In genomic region chr6:145276265-145276780, GRCm38 (mm10) we compare ENCODE assay signal across 8 mouse cellular contexts. TPM values are rescaled to one million over a fixed set of nuclear protein-coding genes. Genes with fewer than 3 reads are reported as not detected.
A peak's percentile ranks its signal among the peaks of the same experiment; 100 is the strongest.
DNase-seq lines count a peak whose midpoint lies in the region; ATAC-seq and TF ChIP-seq lines count a peak whose summit lies in the region.

No protein-coding gene starts in this region.

- 4% methylated on average over 17 of the region's 17 CpGs for WGBS in embryonic facial prominence, embryonic 13.5 days
- WGBS in heart, embryonic 12.5 days = 3% methylated on average over 17 of the region's 17 CpGs
- 4% methylated on average over 17 of the region's 17 CpGs for WGBS in kidney, embryonic 14.5 days

- dilution Hi-C loops in CH12.LX (cut with MboI; ENCODE audit: extremely low pct_ligation_motif_present, extremely low pct_unique_long_range_greater_than_20kb, low sequenced_read_pairs) = no loop called here

- peak; percentile 73 for TF ChIP-seq EP300 in CH12.LX (IDR thresholded peaks at IDR 0.05; ENCODE audit: low read length)

- H3K9me3 ChIP-seq in CH12.LX (replicated peaks; ENCODE audit: low read length) = no peaks in the 10 kb centered on the region
- no peaks in the 10 kb centered on the region for H3K9me3 ChIP-seq in embryonic facial prominence, embryonic 13.5 days
- no peaks in the 10 kb centered on the region for H3K9me3 ChIP-seq in heart, embryonic 12.5 days (replicated peaks)
- no peaks in the 10 kb centered on the region for H3K9me3 ChIP-seq in kidney, embryonic 14.5 days (ENCODE audit: control insufficient read depth, low read length)

- H3K36me3 ChIP-seq in CH12.LX (replicated peaks in 1 of 2; ENCODE audit: control insufficient read depth in 1 of 2, insufficient read depth in 1 of 2, low read length in 1 of 2) = no peaks in the 10 kb centered on the region
- H3K36me3 ChIP-seq in embryonic facial prominence, embryonic 13.5 days = no peaks in the 10 kb centered on the region
- no peaks in the 10 kb centered on the region for H3K36me3 ChIP-seq in heart, embryonic 12.5 days
- no peaks in the 10 kb centered on the region for H3K36me3 ChIP-seq in kidney, embryonic 14.5 days (ENCODE audit: control insufficient read depth, insufficient read depth, low read length)

- TF ChIP-seq CTCF in CH12.LX (conservative IDR thresholded peaks at IDR 0.05 in 1 of 2, IDR thresholded peaks at IDR 0.05 in 1 of 2; ENCODE audit: low read depth in 2 of 2, low read length in 2 of 2) = no peak

- H3K9ac ChIP-seq in CH12.LX (ENCODE audit: insufficient read depth, low read depth) = no peak overlapping the region
- H3K9ac ChIP-seq in embryonic facial prominence, embryonic 13.5 days = no peak overlapping the region
- H3K9ac ChIP-seq in heart, embryonic 12.5 days = no peak overlapping the region
- peak overlapping the region; percentile 37; the same call in 1 of the 2 replicates for H3K9ac ChIP-seq in kidney, embryonic 14.5 days (ENCODE audit: low read depth, low read length)

- no peak for TF ChIP-seq POLR2A in CH12.LX (IDR thresholded peaks at IDR 0.05; ENCODE audit: low read depth, low read length)

- peak; percentile 95 for DNase-seq in CH12.LX (ENCODE audit: extremely low read depth)
- peak; percentile 89 to 91 for DNase-seq in adrenal gland, postnatal 36 days
- DNase-seq in lung, postnatal 10 days = peak; percentile 75
- DNase-seq in ovary, postnatal 10 days (ENCODE audit: low spot score) = peak; percentile 17
- DNase-seq in thymus, postnatal 10 days (ENCODE audit: low spot score in 2 of 2) = peak; percentile 33 to 41

- in situ Hi-C loops in CH12.LX (cut with MboI; ENCODE audit: low pct_ligation_motif_present, low pct_unique_long_range_greater_than_20kb, low sequenced_read_pairs) = no loop called here

- H3K27ac ChIP-seq in CH12.LX (ENCODE audit: insufficient read depth, low read depth) = peak overlapping the region; percentile 25
- H3K27ac ChIP-seq in embryonic facial prominence, embryonic 13.5 days = no peak overlapping the region
- H3K27ac ChIP-seq in heart, embryonic 12.5 days (ENCODE audit: poor library complexity, severe bottlenecking) = no peak overlapping the region
- H3K27ac ChIP-seq in kidney, embryonic 14.5 days (ENCODE audit: low read depth, low read length) = no peak overlapping the region

- H3K4me3 ChIP-seq in CH12.LX (replicated peaks in 1 of 3; ENCODE audit: low read depth in 2 of 3, low read length in 2 of 3, poor library complexity in 1 of 3) = peak overlapping the region in 1 of 3 experiments; percentile 14
- peak overlapping the region; percentile 1; the same call in 1 of the 2 replicates for H3K4me3 ChIP-seq in embryonic facial prominence, embryonic 13.5 days
- H3K4me3 ChIP-seq in heart, embryonic 12.5 days = peak overlapping the region; percentile 23
- H3K4me3 ChIP-seq in kidney, embryonic 14.5 days (ENCODE audit: low read length) = peak overlapping the region; percentile 23; the same call in 1 of the 2 replicates

- no peaks in the 10 kb centered on the region for H3K79me2 ChIP-seq in CH12.LX (replicated peaks; ENCODE audit: control insufficient read depth, extremely low read depth, insufficient read depth, poor library complexity, severe bottlenecking)

- peak overlapping the region; percentile 80 for H3K4me2 ChIP-seq in CH12.LX (ENCODE audit: insufficient read depth, low read depth, poor library complexity, severe bottlenecking)
- peak overlapping the region; percentile 48 for H3K4me2 ChIP-seq in embryonic facial prominence, embryonic 13.5 days
- peak overlapping the region; percentile 60 for H3K4me2 ChIP-seq in heart, embryonic 12.5 days
- peak overlapping the region; percentile 45 for H3K4me2 ChIP-seq in kidney, embryonic 14.5 days (replicated peaks; ENCODE audit: low read depth, low read length)

- H3K27me3 ChIP-seq in CH12.LX (replicated peaks) = peaks cover 2% of the 10 kb centered on the region
- peaks cover 18% of the 10 kb centered on the region for H3K27me3 ChIP-seq in embryonic facial prominence, embryonic 13.5 days
- peaks cover 86% of the 10 kb centered on the region for H3K27me3 ChIP-seq in heart, embryonic 12.5 days (replicated peaks)
- no peaks in the 10 kb centered on the region for H3K27me3 ChIP-seq in kidney, embryonic 14.5 days (ENCODE audit: control insufficient read depth, insufficient read depth, low read length)

- no peak for TF ChIP-seq RAD21 in CH12.LX (IDR thresholded peaks at IDR 0.05; ENCODE audit: low read depth, low read length)

- peaks cover 6 to 44% of the 10 kb centered on the region in 2 experiments; a peak in 3 of 4 replicates for H3K4me1 ChIP-seq in CH12.LX (ENCODE audit: control insufficient read depth in 1 of 2, insufficient read depth in 2 of 2)
- peaks cover 14% of the 10 kb centered on the region for H3K4me1 ChIP-seq in embryonic facial prominence, embryonic 13.5 days
- peaks cover 14% of the 10 kb centered on the region for H3K4me1 ChIP-seq in heart, embryonic 12.5 days (replicated peaks)
- no peaks in the 10 kb centered on the region; the same call in 1 of the 2 replicates for H3K4me1 ChIP-seq in kidney, embryonic 14.5 days (ENCODE audit: control insufficient read depth, insufficient read depth, low read length)

- ATAC-seq in embryonic facial prominence, embryonic 13.5 days (ENCODE audit: insufficient number of reproducible peaks, insufficient read depth, low FRiP score, low TSS enrichment, low read depth) = no peak
- peak; percentile 93 for ATAC-seq in heart, embryonic 12.5 days (ENCODE audit: insufficient number of reproducible peaks, low FRiP score)
- peak; percentile 91 for ATAC-seq in kidney, embryonic 14.5 days (ENCODE audit: low FRiP score, low TSS enrichment)

TF ChIP-seq in CH12.LX, 34 proteins besides CTCF, POLR2A, EP300 and RAD21:
- TF ChIP-seq NRF1 (IDR thresholded peaks at IDR 0.05; ENCODE audit: low read depth, low read length) (no peak), HCFC1 (IDR thresholded peaks at IDR 0.05; ENCODE audit: low read depth, low read length) (no peak), PAX5 (IDR thresholded peaks at IDR 0.05; ENCODE audit: low read length) (no peak), ZNF384 (IDR thresholded peaks at IDR 0.05; ENCODE audit: low read depth, low read length) (no peak), ETS1 (conservative IDR thresholded peaks at IDR 0.05; ENCODE audit: low read depth, low read length) (peak; percentile 96), ZMIZ1 (IDR thresholded peaks at IDR 0.05; ENCODE audit: low read depth, low read length) (no peak), SIN3A (IDR thresholded peaks at IDR 0.05; ENCODE audit: low read length) (no peak), CHD2 (IDR thresholded peaks at IDR 0.05; ENCODE audit: low read length) (no peak), UBTF (IDR thresholded peaks at IDR 0.05; ENCODE audit: low read depth, low read length) (no peak), USF1 (IDR thresholded peaks at IDR 0.05; ENCODE audit: low read depth, low read length) (no peak), MAX (IDR thresholded peaks at IDR 0.05; ENCODE audit: low read length) (no peak), ZKSCAN1 (IDR thresholded peaks at IDR 0.05; ENCODE audit: borderline replicate concordance, low read depth, low read length) (no peak), JUND (conservative IDR thresholded peaks at IDR 0.05; ENCODE audit: low read depth, low read length) (no peak; the same call in 1 of the 2 replicates), MYC (IDR thresholded peaks at IDR 0.05; ENCODE audit: low read depth, low read length) (no peak; the same call in 1 of the 2 replicates), BHLHE40 (IDR thresholded peaks at IDR 0.05; ENCODE audit: low read depth, low read length) (peak; percentile 81), IRF4 (IDR thresholded peaks at IDR 0.05; ENCODE audit: low read depth, low read length) (peak; percentile 69; the same call in 1 of the 2 replicates), TCF12 (IDR thresholded peaks at IDR 0.05; ENCODE audit: low read depth, low read length) (peak; percentile 84), NELFE (IDR thresholded peaks at IDR 0.05; ENCODE audit: low read depth, low read length) (0 out of 2 replicates have a peak, but pooled peaks have one; percentile 15), RCOR1 (conservative IDR thresholded peaks at IDR 0.05; ENCODE audit: low read depth, low read length) (no peak), MEF2A (IDR thresholded peaks at IDR 0.05; ENCODE audit: borderline replicate concordance, low read depth, low read length) (peak; percentile 83; the same call in 1 of the 2 replicates), ZC3H11A (IDR thresholded peaks at IDR 0.05; ENCODE audit: low read depth, low read length) (no peak), JUN (IDR thresholded peaks at IDR 0.05; ENCODE audit: insufficient read depth, low read depth, low read length) (peak; percentile 44), E2F4 (IDR thresholded peaks at IDR 0.05; ENCODE audit: insufficient replicate concordance, low read depth, low read length) (no peak), ELF1 (IDR thresholded peaks at IDR 0.05; ENCODE audit: low read depth, low read length) (no peak), TBP (conservative IDR thresholded peaks at IDR 0.05; ENCODE audit: low read depth, low read length) (0 out of 2 replicates have a peak, but pooled peaks have one; percentile 35), USF2 (conservative IDR thresholded peaks at IDR 0.05; ENCODE audit: low read depth, low read length) (no peak), CHD1 (IDR thresholded peaks at IDR 0.05; ENCODE audit: low read depth, low read length) (no peak), MAZ (IDR thresholded peaks at IDR 0.05; ENCODE audit: low read depth, low read length) (0 out of 2 replicates have a peak, but pooled peaks have one; percentile 3), SMC3 (IDR thresholded peaks at IDR 0.05; ENCODE audit: low read depth, low read length) (no peak), POLR2AphosphoS2 (IDR thresholded peaks at IDR 0.05; ENCODE audit: low read depth, low read length) (no peak), KAT2A (IDR thresholded peaks at IDR 0.05; ENCODE audit: insufficient replicate concordance, low read length) (no peak), MAFK (IDR thresholded peaks at IDR 0.05; ENCODE audit: insufficient replicate concordance, low read length) (peak; percentile 90), GABPA (IDR thresholded peaks at IDR 0.05; ENCODE audit: insufficient replicate concordance, low read depth, low read length) (no peak), MXI1 (IDR thresholded peaks at IDR 0.05; ENCODE audit: low read depth, low read length) (no peak)

RNA-seq across cellular contexts. Expression of gene Kras, which starts 26.3 kb away (rescaled TPM):
- total RNA-seq in CH12.LX (2012; rRNA removed) (5.9 and 7.6 TPM in 2 replicates), CH12.LX (2014; rRNA removed) (18.8 and 22.3 TPM in 2 replicates)
- polyA plus RNA-seq in CH12.LX (2012; ENCODE audit: insufficient read length, low read depth) = 32.8 and 44.6 TPM in 2 replicates
- total RNA-seq in adrenal gland, postnatal 36 days (2021) = 10 to 100 TPM; 41.9 to 54.2 TPM
- polyA plus RNA-seq in embryonic facial prominence, embryonic 13.5 days (2015; fragmentation: Nextera tagmentation; extraction: Ambion mirVana) = 68.5 and 70.6 TPM in 2 replicates
- polyA plus RNA-seq in heart, embryonic 12.5 days (2016; fragmentation: Nextera tagmentation; extraction: Ambion mirVana) = 49.4 and 51.2 TPM in 2 replicates
- polyA plus RNA-seq in kidney, embryonic 14.5 days (2014; fragmentation: Nextera tagmentation; extraction: Ambion mirVana) = 79.4 and 97.9 TPM in 2 replicates

Comparison
In these comparisons a context has a peak if more than half of its experiments do, and no peak if none do; other contexts are left out.
1. DNase-seq: peak in every context shown above with its lines; median percentile 95 in CH12.LX; 90 in adrenal gland, postnatal 36 days; 75 in lung, postnatal 10 days; 37 in thymus, postnatal 10 days; 17 in ovary, postnatal 10 days.